24 mouse cellular contexts compared by ENCODE assay signal in the genomic region with DNA sequence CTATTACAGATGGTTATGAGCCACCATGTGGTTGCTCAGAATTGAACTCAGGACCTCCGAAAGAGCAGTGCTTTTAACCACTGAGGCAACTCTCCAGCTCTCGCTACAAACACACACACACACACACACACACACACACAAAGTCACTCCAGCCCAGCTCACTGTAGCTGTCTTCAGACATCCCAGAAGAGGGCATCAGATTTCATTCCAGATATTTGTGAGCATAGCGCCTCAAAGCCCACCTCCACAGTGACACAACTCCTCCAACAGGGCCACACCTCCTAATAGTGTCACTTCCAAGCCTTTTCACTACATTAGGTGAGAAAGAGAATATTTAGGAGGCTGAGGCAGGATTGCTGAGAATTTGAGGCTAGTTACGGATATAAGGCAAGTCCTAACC. TPM values are rescaled to one million over a fixed set of nuclear protein-coding genes. Genes with fewer than 3 reads are reported as not detected.
DNase-seq lines count a peak whose midpoint lies in the region; ATAC-seq and TF ChIP-seq lines count a peak whose summit lies in the region.
"Had no signal": no experiment of that assay in that cellular context is flagged by ENCODE, and none has a peak within 500 bp of the region (broad histone marks: within the 10 kb centered on the region; RNA-seq: fewer than 3 reads in every experiment).

No protein-coding gene starts in this region.

- H3K4me1 ChIP-seq in intestine, postnatal 0 days (replicated peaks; ENCODE audit: control insufficient read depth, insufficient read depth, low read length): no peaks in the 10 kb centered on the region
- no peaks in the 10 kb centered on the region for H3K4me1 ChIP-seq in intestine, embryonic 15.5 days (replicated peaks)
- H3K4me1 ChIP-seq in lung, postnatal 0 days (ENCODE audit: insufficient read depth, low read depth, low read length): no peaks in the 10 kb centered on the region

- no peak overlapping the region for H3K4me3 ChIP-seq in intestine, postnatal 0 days (ENCODE audit: low read depth, low read length)
- no peak overlapping the region for H3K4me3 ChIP-seq in intestine, embryonic 15.5 days (replicated peaks)
- no peak overlapping the region for H3K4me3 ChIP-seq in lung, postnatal 0 days (ENCODE audit: low read depth, low read length)
- H3K4me3 ChIP-seq: forebrain, embryonic 10.5 days; forebrain, embryonic 13.5 days; heart, adult 2 months; heart, embryonic 10.5 days; heart, embryonic 13.5 days; hindbrain, embryonic 15.5 days had no signal

- H3K27me3 ChIP-seq in intestine, postnatal 0 days (replicated peaks; ENCODE audit: control insufficient read depth, insufficient read depth, low read length): no peaks in the 10 kb centered on the region
- no peaks in the 10 kb centered on the region for H3K27me3 ChIP-seq in intestine, embryonic 15.5 days (replicated peaks)
- no peaks in the 10 kb centered on the region for H3K27me3 ChIP-seq in lung, postnatal 0 days (replicated peaks; ENCODE audit: insufficient read depth, low read length)
- H3K27me3 ChIP-seq: forebrain, embryonic 13.5 days; hindbrain, embryonic 15.5 days had no signal

- peak; percentile 16; the same call in 1 of the 2 replicates for TF ChIP-seq CTCF in intestine, postnatal 0 days (IDR thresholded peaks at IDR 0.05; ENCODE audit: low read depth)
- no peak for TF ChIP-seq CTCF in lung, postnatal 0 days (IDR thresholded peaks at IDR 0.05)

- no peak for TF ChIP-seq EP300 in lung, postnatal 0 days (IDR thresholded peaks at IDR 0.05)

- peak; percentile 67 for DNase-seq in 416B (ENCODE audit: low read depth)
- DNase-seq in NIH3T3 (ENCODE audit: low read depth): peak; percentile 46
- no peak for DNase-seq in lung, postnatal 0 days (ENCODE audit: low spot score)
- no peak for DNase-seq in cerebellum, postnatal 25 days
- DNase-seq: adrenal gland, adult 8-10 months; adrenal gland, postnatal 25 days; cerebellum, adult 11-12 months; cerebellum, adult 8-10 months; cerebellum, postnatal 10 days; gastrocnemius, postnatal 36 days; heart, postnatal 14 days had no signal

- H3K9ac ChIP-seq in intestine, postnatal 0 days (ENCODE audit: low read depth, low read length): no peak overlapping the region
- no peak overlapping the region for H3K9ac ChIP-seq in intestine, embryonic 15.5 days
- no peak overlapping the region for H3K9ac ChIP-seq in lung, postnatal 0 days (replicated peaks; ENCODE audit: low read depth)
- H3K9ac ChIP-seq: forebrain, embryonic 13.5 days; heart, embryonic 13.5 days; hindbrain, embryonic 15.5 days had no signal

- no peak for ATAC-seq in intestine, postnatal 0 days
- ATAC-seq in intestine, embryonic 15.5 days: no peak
- ATAC-seq in lung, postnatal 0 days: no peak
- ATAC-seq: activated CD4-positive, CD25-positive, alpha-beta regulatory T cell, adult 4 months; CD4-positive, CD25-positive, alpha-beta regulatory T cell, adult 4 months; forebrain, embryonic 13.5 days; forebrain, embryonic 16.5 days; intestine, embryonic 16.5 days had no signal

- no peak overlapping the region for H3K4me2 ChIP-seq in intestine, postnatal 0 days (replicated peaks; ENCODE audit: low read depth)
- H3K4me2 ChIP-seq in intestine, embryonic 15.5 days (replicated peaks): no peak overlapping the region
- no peak overlapping the region for H3K4me2 ChIP-seq in lung, postnatal 0 days (replicated peaks; ENCODE audit: low read depth, low read length)
- H3K4me2 ChIP-seq: forebrain, embryonic 13.5 days; heart, embryonic 13.5 days; hindbrain, embryonic 15.5 days had no signal

- no peak overlapping the region for H3K27ac ChIP-seq in intestine, postnatal 0 days (ENCODE audit: low read depth, low read length)
- no peak overlapping the region for H3K27ac ChIP-seq in intestine, embryonic 15.5 days
- no peak overlapping the region for H3K27ac ChIP-seq in lung, postnatal 0 days (ENCODE audit: low read length)
- H3K27ac ChIP-seq: forebrain, embryonic 10.5 days; forebrain, embryonic 13.5 days; heart, embryonic 10.5 days; heart, embryonic 13.5 days; hindbrain, embryonic 15.5 days had no signal

- H3K36me3 ChIP-seq in intestine, postnatal 0 days (ENCODE audit: control insufficient read depth, insufficient read depth): peaks cover 6% of the 10 kb centered on the region; the same call in 1 of the 2 replicates
- H3K36me3 ChIP-seq in intestine, embryonic 15.5 days: no peaks in the 10 kb centered on the region
- H3K36me3 ChIP-seq in lung, postnatal 0 days (ENCODE audit: insufficient read depth, low read length): no peaks in the 10 kb centered on the region
- H3K36me3 ChIP-seq: hindbrain, embryonic 15.5 days had no signal

- H3K9me3 ChIP-seq in intestine, postnatal 0 days (ENCODE audit: control insufficient read depth): no peaks in the 10 kb centered on the region
- no peaks in the 10 kb centered on the region for H3K9me3 ChIP-seq in intestine, embryonic 15.5 days
- H3K9me3 ChIP-seq in lung, postnatal 0 days (ENCODE audit: low read length): no peaks in the 10 kb centered on the region
- H3K9me3 ChIP-seq: forebrain, embryonic 10.5 days; forebrain, embryonic 13.5 days; heart, embryonic 10.5 days; heart, embryonic 13.5 days; hindbrain, embryonic 15.5 days had no signal

- 62% methylated on average over 4 of the region's 4 CpGs for WGBS in intestine, postnatal 0 days
- WGBS in intestine, embryonic 15.5 days: 58% methylated on average over 4 of the region's 4 CpGs
- 50% methylated on average over 4 of the region's 4 CpGs for WGBS in lung, postnatal 0 days

RNA-seq across cellular contexts. Expression of a gene that starts 4.3 kb away (rescaled TPM):
- polyA plus RNA-seq in intestine, postnatal 0 days (2015; fragmentation: Nextera tagmentation; extraction: Ambion mirVana): 10.1 and 12.2 TPM in 2 replicates
- polyA plus RNA-seq in intestine, embryonic 15.5 days (2015; fragmentation: Nextera tagmentation; extraction: Ambion mirVana): 25.7 and 26.6 TPM in 2 replicates
- 21.8 and 24.8 TPM in 2 replicates for polyA plus RNA-seq in lung, postnatal 0 days (2015; fragmentation: Nextera tagmentation; extraction: Ambion mirVana)

RNA-seq across cellular contexts. Expression of a gene that starts 18.9 kb away (rescaled TPM):
- polyA plus RNA-seq in intestine, postnatal 0 days (2015; fragmentation: Nextera tagmentation; extraction: Ambion mirVana): 56.7 and 59.7 TPM in 2 replicates
- polyA plus RNA-seq in intestine, embryonic 15.5 days (2015; fragmentation: Nextera tagmentation; extraction: Ambion mirVana): 89.9 and 113 TPM in 2 replicates
- 15.0 and 17.5 TPM in 2 replicates for polyA plus RNA-seq in lung, postnatal 0 days (2015; fragmentation: Nextera tagmentation; extraction: Ambion mirVana)

RNA-seq across cellular contexts. Expression of a gene that starts 20.0 kb away (rescaled TPM):
- 100 and 113 TPM in 2 replicates for polyA plus RNA-seq in intestine, postnatal 0 days (2015; fragmentation: Nextera tagmentation; extraction: Ambion mirVana)
- 119 and 122 TPM in 2 replicates for polyA plus RNA-seq in intestine, embryonic 15.5 days (2015; fragmentation: Nextera tagmentation; extraction: Ambion mirVana)
- polyA plus RNA-seq in lung, postnatal 0 days (2015; fragmentation: Nextera tagmentation; extraction: Ambion mirVana): 43.6 and 43.9 TPM in 2 replicates

RNA-seq across cellular contexts. Expression of a gene that starts 41.0 kb away (rescaled TPM):
- polyA plus RNA-seq in intestine, postnatal 0 days (2015; fragmentation: Nextera tagmentation; extraction: Ambion mirVana): 13.8 and 17.0 TPM in 2 replicates
- polyA plus RNA-seq in intestine, embryonic 15.5 days (2015; fragmentation: Nextera tagmentation; extraction: Ambion mirVana): 24.9 and 30.2 TPM in 2 replicates
- 32.4 and 32.5 TPM in 2 replicates for polyA plus RNA-seq in lung, postnatal 0 days (2015; fragmentation: Nextera tagmentation; extraction: Ambion mirVana)
- polyA plus RNA-seq: brain, embryonic 14.5 days; heart, adult 2 months had no signal

RNA-seq across cellular contexts. Expression of a gene that starts 55.1 kb away (rescaled TPM):
- polyA plus RNA-seq in intestine, postnatal 0 days (2015; fragmentation: Nextera tagmentation; extraction: Ambion mirVana): 0.57 and 0.90 TPM in 2 replicates
- polyA plus RNA-seq in intestine, embryonic 15.5 days (2015; fragmentation: Nextera tagmentation; extraction: Ambion mirVana): 1.5 and 2.3 TPM in 2 replicates
- polyA plus RNA-seq in lung, postnatal 0 days (2015; fragmentation: Nextera tagmentation; extraction: Ambion mirVana): 0.90 and 1.1 TPM in 2 replicates
- polyA plus RNA-seq: CD4-positive, CD25-positive, alpha-beta regulatory T cell, adult 4 months had no signal

Comparison
In these comparisons a context has a peak if more than half of its experiments do, and no peak if none do; other contexts are left out.
1. DNase-seq: peak in 416B (single experiment) and NIH3T3 (single experiment); none in lung, postnatal 0 days (single experiment) and cerebellum, postnatal 25 days (0 of 2).